Mouse (Mus musculus) R1 (cell line): ENCODE measurements around the gene Plekho2.

Experiments
- DNase-seq: peaks from one replicate; pipeline ENCODE4 v3.0.0-alpha.2; 2018; ENCODE audit warnings: low read depth, low spot score

The Plekho2 gene

DNA sequence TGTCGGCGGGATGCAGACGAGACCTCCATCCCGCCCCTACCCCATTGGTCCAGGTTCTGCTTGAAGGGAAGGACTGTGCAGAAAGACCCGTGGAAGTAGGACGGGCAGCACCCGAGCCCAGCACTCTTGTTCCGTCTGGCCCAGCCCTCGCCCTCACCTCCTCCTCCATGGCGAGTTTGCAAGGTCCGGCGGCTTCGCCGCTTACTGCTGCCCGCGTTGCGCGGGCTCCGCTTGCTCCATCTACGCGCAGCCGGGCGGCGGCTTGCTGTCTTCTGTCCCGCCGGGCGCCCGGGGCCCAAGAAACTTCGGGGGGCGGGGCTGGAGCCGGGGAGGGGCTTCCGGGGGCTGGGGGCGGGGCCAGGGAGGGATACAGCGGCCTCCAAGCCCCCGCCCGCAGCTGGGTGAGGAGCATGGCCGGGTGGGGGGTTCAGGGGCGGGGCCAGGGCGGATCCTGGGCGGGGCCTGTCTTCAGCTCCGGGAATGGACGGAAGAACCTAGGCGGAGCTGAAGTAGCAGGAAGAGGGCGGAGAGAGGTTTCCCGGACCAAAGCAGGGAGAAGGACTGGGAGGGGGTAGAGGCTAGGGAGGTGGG, at the start of gene Plekho2:
TSS of gene Plekho2 (minus strand) at position 260 of the 591 bp plus-strand sequence.
- DNase-seq = peak; percentile 99

DNA sequence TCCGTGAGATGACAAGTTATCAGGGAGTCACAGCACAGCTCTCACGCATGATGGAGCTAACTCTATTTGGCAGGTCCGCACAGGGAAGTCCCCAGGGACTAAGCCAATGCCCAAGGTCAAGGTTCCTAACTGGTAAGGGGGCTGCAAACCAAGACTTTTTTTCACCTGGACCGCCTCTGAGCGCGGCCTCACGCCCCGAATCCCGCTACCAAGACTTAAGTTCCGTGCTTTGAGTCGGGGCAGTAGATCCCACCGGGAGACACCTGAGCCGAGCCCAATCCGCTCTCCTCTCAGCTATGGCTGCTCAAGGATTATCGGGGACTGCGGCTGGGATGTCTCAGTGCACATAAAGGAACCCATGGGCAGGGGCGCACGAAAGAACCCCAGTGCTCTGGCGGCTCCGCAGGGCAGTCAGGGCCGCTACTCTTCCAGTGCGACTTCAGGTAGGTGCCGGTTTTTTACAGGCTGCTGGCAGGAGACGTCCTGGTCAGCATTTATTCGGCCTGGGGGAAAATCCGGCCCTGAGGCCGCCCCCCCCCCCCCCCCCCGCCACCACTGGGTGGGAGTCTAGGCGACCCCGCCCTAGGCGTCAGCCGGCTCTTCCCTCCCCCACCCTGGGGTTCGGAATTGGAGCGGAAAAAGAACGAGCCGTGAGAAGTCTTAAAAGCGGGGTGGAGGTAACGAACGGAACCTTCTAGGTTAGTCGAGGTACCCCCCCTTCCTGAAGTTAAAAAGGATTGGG, 49.4 kb upstream of the Plekho2 start, which contains the start of gene Rbpms2:
TSS of gene Rbpms2 (plus strand) at position 624 of the 742 bp plus-strand sequence.
- DNase-seq = peak; percentile 91

DNA sequence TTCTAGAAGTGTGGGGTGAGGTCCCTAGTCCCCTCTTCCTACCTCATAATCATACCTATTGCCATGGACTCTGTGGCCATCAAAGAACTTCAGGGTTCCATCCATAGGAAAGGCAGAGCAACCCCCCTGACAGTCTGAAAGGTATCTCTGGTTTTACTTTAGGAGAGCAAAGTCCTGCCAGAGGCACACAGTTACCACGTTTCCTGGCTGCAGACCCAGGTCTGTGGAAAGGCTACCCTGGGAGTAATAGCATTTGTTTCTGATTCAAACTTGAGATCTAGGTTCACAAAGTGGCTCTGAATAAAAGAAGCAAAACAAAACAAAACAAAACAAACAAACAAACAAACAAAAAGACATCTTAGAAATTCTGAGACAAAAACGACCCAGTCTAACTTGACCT, 44.4 kb upstream of the Plekho2 start:
- no peak for DNase-seq

- DNase-seq = no peak
Measured at GRCm38 (mm10) chr9:65622826-65623225, 43.0 kb upstream of the Plekho2 start.

DNA sequence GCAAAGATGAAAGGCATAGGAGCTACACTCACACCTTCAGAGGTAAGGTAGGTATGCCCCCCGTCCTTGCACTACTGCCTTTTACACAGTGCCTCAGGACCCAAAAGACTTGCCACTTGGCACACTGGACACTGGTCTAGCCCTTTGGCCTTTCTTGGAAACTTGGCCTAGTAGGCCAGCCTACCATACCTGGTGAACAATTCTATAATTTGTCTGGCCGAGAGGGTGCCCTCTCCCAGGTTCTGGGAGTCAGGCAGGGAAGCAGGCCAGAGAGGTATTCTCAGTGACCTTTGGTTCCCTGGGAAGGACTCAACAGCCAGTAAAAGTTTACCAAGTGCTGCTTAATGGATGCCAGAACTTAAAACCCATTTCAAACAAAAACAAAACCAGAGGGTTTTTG, 41.8 kb upstream of the Plekho2 start:
- DNase-seq = no peak

- no peak for DNase-seq
Measured at GRCm38 (mm10) chr9:65621196-65621595, 41.4 kb upstream of the Plekho2 start.

DNA sequence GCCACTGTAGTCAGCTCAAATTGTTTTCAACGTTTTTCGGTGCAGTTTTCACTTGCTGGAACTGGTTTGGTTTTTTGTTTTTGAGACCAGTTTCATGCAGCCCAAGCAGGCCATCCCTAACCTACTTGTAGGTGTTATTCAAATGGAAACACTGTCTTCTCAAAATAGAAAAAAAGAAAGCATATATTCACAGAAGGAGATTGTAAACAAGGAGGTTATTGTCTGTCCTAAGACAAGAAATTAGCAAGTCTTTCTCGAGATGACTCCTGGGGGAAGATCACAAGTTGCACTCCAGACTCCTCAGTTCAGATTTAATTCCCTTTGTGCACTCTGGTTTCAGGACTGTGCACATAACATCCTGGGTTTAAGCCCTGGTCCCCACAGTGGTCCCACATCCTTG, 39.5 kb upstream of the Plekho2 start:
- DNase-seq = peak; percentile 76

- no peak for DNase-seq
Measured at GRCm38 (mm10) chr9:65613098-65613497, 33.3 kb upstream of the Plekho2 start.

- no peak for DNase-seq
Measured at GRCm38 (mm10) chr9:65611969-65612486, 32.2 kb upstream of the Plekho2 start.

- DNase-seq = no peak
Measured at GRCm38 (mm10) chr9:65607120-65607519, 27.3 kb upstream of the Plekho2 start.

- DNase-seq = peak; percentile 90
Measured at GRCm38 (mm10) chr9:65606321-65607109, 26.7 kb upstream of the Plekho2 start.

DNA sequence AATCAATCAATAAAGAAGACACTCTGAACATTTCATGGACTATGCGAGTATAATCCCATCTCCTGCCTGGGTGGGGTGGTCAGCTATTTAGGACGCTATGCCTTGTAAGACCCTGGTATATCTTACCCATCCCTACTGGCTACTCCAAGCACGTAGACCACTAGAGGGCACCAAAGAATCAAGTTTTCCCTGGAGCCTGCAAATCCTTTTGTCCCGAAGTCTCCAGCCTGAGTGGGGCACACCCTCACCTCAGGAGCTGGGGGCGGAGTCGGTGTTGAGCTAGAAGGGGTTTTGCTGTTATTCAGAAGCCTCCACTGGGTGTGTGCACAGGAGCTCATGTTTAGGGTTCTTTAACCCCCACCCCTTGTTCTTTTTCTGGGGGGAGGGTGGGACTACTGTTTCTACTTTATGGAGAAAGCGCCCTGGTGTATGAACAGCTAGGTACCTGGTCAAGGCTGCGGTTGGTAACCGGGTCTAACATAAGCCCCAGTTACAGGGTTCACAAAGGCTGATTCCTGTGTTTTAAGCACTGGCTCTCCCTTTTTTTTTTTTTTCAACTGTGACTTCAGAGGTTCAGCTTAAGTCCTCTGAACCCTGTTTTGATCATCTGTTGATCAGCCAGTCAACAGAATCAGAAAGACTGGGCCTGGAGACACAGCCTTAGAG, 25.8 kb upstream of the Plekho2 start:
- DNase-seq = peak; percentile 99

DNA sequence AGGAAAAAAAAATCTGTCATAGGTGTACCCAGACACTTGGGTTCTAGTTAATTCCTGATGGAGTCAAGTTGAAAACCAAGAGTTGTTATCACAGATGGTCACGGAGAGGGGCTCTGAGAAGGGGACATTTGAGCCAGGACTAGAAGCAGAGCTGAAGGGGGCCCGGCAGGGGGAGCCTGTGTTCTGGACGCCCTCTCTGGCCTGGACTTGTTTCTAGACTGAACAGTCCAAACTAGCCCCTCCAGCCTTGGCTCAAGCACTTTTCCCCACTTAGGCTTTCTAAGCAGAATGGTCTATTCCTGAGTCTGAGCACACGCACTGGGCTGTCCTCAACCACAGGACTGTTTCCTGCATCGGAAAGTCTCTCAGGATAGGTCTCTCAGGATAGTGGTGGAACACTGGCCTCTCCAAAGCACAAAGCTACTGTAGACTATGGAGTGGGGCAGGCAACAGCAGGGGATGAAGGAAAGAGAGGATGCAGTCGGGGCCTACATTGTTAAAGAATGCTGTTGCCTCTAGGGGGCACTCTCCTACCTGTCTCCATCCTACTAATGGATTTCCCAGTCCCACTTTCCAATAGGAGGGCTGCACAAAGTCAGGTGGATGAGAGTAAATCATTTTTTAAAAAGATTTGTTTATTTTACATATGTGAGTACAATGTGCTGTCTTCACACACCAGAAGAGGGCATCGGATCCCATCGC, 23.7 kb upstream of the Plekho2 start:
- peak; percentile 83 for DNase-seq

DNA sequence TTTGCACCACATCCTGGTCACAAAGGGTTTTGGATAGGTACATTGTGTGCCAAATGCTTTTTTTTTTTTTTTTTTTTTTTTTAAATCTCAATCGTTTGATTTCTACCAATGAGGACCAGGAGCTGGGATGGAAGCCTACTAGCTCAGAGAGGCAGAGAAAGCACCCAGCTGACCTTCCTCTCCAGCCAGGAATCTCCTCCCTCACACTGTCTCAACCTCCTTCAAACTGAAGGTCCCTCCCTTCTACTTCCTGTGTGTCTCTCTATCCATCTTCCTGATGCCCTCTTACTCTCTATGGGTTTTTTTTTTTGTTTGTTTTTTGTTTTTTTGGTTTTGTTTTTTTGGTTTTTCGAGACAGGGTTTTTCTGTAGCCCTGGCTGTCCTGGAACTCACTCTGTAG, 21.1 kb upstream of the Plekho2 start:
- DNase-seq = peak; percentile 89

- DNase-seq = peak; percentile 88
Measured at GRCm38 (mm10) chr9:65598765-65599249, 19.0 kb upstream of the Plekho2 start.

DNA sequence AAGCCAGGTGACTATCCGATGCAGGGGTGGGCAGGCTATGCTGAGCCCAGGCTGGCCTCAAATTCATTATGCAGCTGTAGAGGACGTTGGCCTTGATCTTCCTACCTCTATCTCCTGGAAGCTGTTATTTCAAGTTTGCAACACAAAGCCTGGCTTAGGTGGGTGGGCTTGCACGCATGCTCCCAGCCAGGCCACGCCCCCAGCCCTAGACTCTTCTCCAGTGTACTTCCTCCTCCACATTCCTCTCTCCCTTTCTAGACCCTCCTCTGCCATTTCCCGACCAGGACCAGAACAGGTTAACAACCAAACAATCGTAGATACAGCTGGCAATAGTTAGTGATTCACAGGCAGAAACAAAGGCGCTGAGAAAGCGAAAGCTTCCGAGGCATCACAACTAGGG, 13.8 kb upstream of the Plekho2 start:
- DNase-seq = peak; percentile 99

GRCm38 (mm10) chr9:65592721-65593120, 12.9 kb upstream of the Plekho2 start:
- peak; percentile 91 for DNase-seq

DNA sequence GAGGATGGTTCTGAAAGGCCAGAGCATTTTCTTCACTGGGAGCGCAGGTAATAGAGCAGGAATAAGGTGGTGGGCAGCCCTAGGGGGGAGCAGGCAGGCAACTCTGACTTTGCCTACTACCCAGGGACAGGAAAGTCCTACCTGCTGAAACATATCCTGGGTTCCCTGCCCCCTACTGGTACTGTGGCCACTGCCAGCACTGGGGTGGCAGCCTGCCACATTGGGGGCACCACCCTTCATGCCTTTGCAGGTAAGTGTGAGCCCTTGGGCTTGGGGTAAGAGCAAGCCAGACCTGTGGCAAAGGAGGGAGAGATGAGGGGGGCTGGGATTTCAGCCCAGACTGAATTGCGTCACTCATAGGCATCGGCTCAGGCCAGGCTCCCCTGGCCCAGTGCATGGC, 9.3 kb upstream of the Plekho2 start:
- DNase-seq = no peak

GRCm38 (mm10) chr9:65587573-65588358, 7.9 kb upstream of the Plekho2 start:
- DNase-seq = peak; percentile 53

DNA sequence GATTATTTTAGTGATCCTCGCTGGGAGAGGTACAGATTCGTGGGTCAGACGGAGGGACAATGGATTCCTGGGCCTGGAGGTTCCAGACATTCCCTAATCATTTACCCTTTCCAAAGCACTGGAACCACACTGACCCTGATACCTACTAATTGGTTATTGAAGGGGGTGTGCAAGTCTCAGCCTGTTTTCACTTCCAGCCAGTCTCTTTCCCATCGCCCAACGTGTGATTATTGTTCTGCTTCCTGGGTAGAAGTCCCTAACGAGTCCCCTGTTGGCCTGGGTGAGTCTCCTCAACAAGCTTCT, 7.4 kb upstream of the Plekho2 start:
- DNase-seq = no peak
